Mouse (Mus musculus): ENCODE results near the gene Ntn4. TPM values are rescaled to one million over a fixed set of nuclear protein-coding genes. Genes with fewer than 3 reads are reported as not detected.

Ntn4 gene
- polyA plus RNA-seq (2015; fragmentation: Nextera tagmentation; extraction: Ambion mirVana), result 0.72 and 0.94 TPM in 2 replicates

DNA sequence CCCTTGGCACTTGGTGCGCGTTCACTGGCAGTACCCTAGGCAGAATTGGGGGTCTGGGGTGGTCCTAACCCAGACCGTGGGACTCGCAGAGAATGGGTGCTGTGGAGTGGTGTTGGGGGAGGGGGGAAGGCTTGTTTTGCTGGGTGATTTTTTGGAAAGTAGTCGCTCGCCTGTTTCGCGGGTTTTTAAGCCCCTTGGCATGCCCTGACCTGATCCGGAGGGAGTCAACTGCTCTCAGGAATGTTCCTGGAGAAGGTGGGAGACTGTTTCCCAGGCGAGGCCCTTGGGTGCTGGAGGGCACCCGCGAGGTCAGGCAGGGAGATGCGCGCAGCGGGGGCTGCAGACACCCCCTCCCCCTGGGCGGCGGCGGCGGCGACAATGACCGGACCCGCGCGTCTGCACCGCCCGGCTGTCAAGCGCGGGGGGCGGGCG lies at the start of gene Ntn4:
Gene Ntn4 (plus strand): TSS at position 161 of the 432 bp plus-strand sequence.

Other genes starting within 250 kb of the Ntn4 start
- gene Lta4h, start 187.3 kb upstream of the Ntn4 start, polyA plus RNA-seq (2015; fragmentation: Nextera tagmentation; extraction: Ambion mirVana), result 106 and 117 TPM in 2 replicates
- gene Hal, start 151.9 kb upstream of the Ntn4 start, polyA plus RNA-seq (2015; fragmentation: Nextera tagmentation; extraction: Ambion mirVana), result 1.4 and 2.1 TPM in 2 replicates
- 0.56 and 0.59 TPM in 2 replicates for gene Amdhd1, start 100.6 kb upstream of the Ntn4 start, polyA plus RNA-seq (2015; fragmentation: Nextera tagmentation; extraction: Ambion mirVana)
- gene Ccdc38, start 100.0 kb upstream of the Ntn4 start, polyA plus RNA-seq (2015; fragmentation: Nextera tagmentation; extraction: Ambion mirVana), result 0.16 and 0.30 TPM in 2 replicates
- gene Snrpf, start 51.0 kb upstream of the Ntn4 start, polyA plus RNA-seq (2015; fragmentation: Nextera tagmentation; extraction: Ambion mirVana), result 56.7 and 59.1 TPM in 2 replicates
- not detected in 2 replicates for gene Usp44, start 190.9 kb downstream of the Ntn4 start, polyA plus RNA-seq (2015; fragmentation: Nextera tagmentation; extraction: Ambion mirVana)